Mouse (Mus musculus): ENCODE data around the gene Per3.

GRCm38 (mm10) chr4:151010316-151010715, 34.1 kb downstream of the Per3 start:
- TF ChIP-seq CTCF (IDR thresholded peaks at IDR 0.05; ENCODE audit: control insufficient read depth, insufficient read depth, low read length) = no peak
- no peak for TF ChIP-seq POLR2A (IDR thresholded peaks at IDR 0.05; ENCODE audit: borderline replicate concordance, control insufficient read depth, low read depth, low read length)
